Mouse (Mus musculus): ENCODE measurements around the gene Ccdc78.
"Not testable (repeated sequence)": the region's sequence is repeated elsewhere in the genome, so short reads cannot be mapped to it uniquely, and the experiment has no call there.

Ccdc78 gene

GRCm38 (mm10) chr17:25781339-25781738 lies 5.0 kb upstream of the Ccdc78 start:
- DNase-seq (ENCODE audit: low spot score in 2 of 2), result peak in 1 of 2 experiments; percentile 20

GRCm38 (mm10) chr17:25783086-25783485 lies 3.3 kb upstream of the Ccdc78 start:
- DNase-seq (ENCODE audit: low spot score in 2 of 2), result no peak

- DNase-seq (ENCODE audit: low spot score in 2 of 2), result no peak
Measured at GRCm38 (mm10) chr17:25783861-25784574, 2.4 kb upstream of the Ccdc78 start.

DNA sequence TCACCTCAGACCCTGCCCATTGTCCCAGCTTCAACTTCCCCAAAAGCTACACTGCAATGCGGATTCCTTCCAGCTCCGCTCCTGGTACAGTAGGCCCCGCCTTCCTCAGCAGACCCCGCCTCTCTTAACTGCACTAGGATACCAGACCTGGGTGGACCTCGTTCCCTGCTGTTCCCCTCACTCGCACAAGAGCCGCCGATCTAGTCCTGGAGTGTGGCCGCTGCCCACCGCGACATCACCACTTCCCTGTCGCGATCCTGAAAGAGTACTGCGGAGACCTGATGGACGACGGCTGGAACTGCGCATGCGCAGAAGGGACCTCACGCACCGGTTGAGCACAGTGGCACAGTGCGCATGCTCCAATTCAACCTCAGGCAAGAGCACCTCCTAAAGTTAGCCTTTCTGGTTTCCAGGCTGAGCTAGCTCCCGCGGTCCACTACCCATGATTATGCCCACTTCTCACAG lies 1.1 kb upstream of the Ccdc78 start, which contains the start of gene Haghl:
Haghl (minus strand) TSS at position 393 of the 465 bp plus-strand sequence.
- DNase-seq (ENCODE audit: low spot score in 2 of 2), result peak; percentile 94 to 96

DNA sequence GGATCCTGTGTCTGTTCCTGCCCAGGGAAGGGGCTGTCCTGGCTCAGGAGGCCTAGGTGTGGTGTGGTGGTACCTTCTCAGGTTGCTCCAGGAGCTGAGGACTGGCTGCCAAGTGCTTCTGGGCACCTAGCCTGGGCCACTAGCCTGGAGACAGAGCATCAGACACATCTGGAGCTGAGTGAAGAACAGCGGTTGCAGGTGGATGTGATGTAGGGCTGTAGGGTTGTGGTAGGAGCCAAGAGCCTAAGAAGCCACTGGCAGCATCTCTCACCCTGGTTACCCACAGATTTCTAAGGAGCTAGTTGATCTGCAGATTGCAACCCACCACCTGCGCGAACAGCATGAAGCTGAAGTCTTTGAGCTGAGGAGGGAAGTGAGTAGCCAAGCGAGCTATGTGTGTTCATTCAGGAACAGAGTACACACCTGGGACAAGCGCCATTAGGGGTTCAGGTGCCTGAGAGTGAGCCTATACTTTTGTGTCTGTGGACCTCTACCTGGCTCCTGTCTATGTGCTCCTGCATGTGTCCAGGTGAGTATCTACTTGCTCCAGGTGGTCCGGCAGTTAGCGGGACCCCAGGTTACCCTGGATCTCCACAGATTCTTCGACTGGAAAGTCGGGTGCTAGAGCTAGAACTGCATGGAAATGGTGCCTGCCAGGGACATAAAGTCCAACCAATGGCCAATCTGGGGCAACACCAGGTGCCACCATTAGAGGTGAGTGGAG lies 563 bp downstream of the Ccdc78 start:
- no peak for DNase-seq (ENCODE audit: low spot score in 2 of 2)

GRCm38 (mm10) chr17:25791320-25791842 lies 5.0 kb downstream of the Ccdc78 start:
- no peak for DNase-seq (ENCODE audit: low spot score in 2 of 2)

DNA sequence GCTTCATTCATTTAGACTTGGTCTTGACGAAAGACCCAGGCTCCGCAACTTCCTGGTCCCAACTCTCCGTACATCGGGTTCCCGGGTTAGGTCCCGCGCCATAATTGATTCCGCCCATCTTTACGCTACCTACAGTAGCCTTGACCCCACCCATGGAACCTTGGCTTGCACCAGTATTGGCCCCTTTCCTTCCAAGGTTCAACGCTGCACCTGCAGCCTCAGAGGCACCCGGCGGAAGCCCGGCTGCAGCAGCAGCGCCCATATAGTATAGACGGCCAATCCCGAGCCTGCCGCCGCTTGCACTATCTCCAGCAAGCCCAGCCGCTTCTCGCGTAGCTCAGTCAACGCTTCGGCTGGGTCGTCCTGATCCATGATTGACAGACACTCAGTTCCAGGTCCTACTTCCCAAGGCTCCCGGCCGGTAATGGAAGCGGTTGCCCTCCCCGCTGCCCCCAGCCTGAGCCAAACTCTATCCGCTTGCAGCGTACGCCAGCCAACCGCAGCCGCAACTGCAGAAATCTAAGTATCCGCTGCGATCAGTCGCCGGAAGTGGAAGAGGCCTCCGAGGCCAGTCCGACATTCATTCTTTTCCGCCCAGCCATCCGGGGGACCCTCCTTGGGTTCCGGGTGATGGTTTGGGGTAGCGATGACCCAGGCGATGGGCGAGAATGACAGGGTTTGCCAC lies 5.6 kb downstream of the Ccdc78 start:
- peak; percentile 79 to 90 for DNase-seq (ENCODE audit: low spot score in 2 of 2)

DNA sequence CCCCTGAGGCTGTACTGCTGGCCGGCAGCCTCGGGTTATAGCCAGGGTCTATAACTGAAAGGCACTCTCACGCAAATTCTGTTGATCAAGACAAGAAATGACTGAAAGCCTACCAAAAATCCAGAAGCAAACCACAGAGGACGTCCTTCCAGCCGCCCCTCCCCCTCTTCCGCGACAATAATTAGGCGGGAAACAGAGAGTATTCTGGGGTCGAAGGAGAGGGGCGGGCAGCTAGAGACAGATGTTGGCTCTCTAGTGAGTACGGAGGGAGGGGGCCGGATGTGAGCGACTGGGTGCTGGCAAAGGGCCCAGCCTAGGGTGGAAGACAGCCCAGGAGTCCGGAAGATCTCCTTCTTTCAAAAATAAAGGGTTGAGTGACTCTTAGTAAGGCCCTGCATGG lies 6.2 kb downstream of the Ccdc78 start, which contains the start of gene Fam173a:
Fam173a (minus strand) TSS at position 287 of the 400 bp plus-strand sequence.
- DNase-seq (ENCODE audit: low spot score in 2 of 2), result peak in 1 of 2 experiments; percentile 63

DNA sequence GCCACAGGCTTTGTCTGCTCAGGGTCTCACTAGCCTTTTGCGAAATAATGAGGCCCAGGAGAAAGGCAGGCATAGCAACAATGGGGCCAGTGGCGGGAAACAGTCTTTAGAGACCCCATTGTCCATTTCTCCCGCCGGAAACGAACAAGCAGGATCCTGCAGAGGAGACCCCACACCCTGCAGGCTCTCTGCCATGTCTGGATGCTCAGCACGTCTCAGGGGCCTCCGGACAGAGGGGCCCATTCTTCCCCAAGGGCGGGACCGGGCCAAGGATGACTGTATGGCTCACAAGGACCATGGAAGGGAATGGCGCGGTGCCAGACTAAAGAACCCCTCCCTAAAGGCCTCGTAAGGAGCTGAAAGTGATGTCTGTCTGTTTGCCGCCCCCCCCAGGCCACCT lies 7.8 kb downstream of the Ccdc78 start:
- DNase-seq (ENCODE audit: low spot score in 2 of 2), result no peak

DNA sequence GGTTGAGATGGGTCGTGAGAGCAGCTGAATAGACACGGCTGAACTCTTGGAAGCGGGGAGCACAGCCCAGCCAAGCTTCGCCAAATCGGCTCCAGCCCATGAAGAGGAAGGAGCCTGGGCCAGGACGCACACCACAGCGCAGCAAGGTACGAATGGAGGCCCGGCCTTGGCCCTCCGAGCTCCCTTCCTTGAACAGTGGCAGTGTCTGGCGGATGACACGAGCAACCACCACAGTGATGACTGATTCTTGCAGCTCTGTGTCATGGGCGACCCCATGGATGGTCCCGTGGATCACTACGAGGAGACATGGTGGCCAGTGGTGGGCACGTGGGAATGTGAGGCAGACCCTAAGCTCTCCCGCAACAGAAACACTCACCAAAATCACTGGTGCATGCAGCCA lies 8.6 kb downstream of the Ccdc78 start:
- no peak for DNase-seq (ENCODE audit: low spot score in 2 of 2)

DNA sequence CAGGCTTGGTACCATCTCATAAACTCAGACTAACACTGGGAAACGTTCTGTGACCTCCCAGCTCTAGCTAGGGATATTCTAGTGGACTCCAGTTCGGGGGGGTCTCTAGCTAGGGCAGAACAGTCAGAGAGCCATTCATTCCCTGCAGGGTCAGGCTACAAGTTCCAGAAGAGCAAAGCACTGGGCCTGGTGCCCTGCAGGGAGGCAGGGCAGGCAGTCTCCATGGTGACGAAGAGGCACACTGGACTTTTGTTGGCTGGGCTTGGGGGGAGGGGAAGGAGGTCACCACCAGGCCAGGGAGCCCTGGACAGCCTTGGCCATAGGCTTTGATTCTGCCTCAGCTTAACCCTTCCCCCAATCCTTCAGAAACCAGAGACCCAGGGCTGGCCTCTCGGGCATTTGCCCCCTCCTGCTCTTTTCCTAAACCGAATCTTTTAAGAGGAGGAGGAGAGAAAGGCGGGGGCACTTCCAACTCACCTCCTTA lies 9.3 kb downstream of the Ccdc78 start, which contains the start of gene AC134908.4:
AC134908.4 (minus strand) TSS at position 51 of the 484 bp plus-strand sequence.
- no peak for DNase-seq (ENCODE audit: low spot score in 2 of 2)

DNA sequence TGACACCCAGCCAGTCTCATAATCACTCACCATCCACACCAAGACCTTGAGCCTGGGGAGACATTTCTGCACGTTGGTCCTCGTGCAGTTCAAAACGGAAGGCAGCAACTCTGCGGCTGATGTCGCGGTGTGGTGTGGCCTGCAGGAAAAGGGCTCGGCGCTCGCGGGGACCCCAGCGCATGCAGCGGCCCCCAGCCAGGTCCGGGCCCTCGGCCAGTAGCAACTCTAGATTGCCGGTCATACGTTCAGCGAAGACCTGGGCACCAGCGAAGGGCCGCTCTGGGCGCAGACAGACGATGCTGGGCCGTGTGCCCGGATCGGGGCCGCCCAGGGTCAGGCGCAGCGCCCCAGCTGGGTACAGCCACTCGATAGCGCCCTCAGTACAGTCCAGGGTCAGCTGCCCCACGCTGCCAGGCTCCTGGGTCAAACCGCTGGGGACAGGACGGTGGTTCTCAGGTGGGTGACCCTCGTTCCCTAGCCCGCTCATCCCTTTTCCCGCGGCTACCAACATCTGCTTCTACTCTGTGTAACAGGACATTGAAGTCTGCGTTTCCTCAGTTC lies 9.9 kb downstream of the Ccdc78 start:
- DNase-seq (ENCODE audit: low spot score in 2 of 2), result no peak

- DNase-seq (ENCODE audit: low spot score in 2 of 2), result peak; percentile 67 to 80
Measured at GRCm38 (mm10) chr17:25796951-25797369, 10.6 kb downstream of the Ccdc78 start, which contains the start of gene Metrn. Metrn (minus strand) TSS chr17:25797136.

- peak in 1 of 2 experiments; percentile 68 for DNase-seq (ENCODE audit: low spot score in 2 of 2)
Measured at GRCm38 (mm10) chr17:25801029-25801428, 14.6 kb downstream of the Ccdc78 start.

DNA sequence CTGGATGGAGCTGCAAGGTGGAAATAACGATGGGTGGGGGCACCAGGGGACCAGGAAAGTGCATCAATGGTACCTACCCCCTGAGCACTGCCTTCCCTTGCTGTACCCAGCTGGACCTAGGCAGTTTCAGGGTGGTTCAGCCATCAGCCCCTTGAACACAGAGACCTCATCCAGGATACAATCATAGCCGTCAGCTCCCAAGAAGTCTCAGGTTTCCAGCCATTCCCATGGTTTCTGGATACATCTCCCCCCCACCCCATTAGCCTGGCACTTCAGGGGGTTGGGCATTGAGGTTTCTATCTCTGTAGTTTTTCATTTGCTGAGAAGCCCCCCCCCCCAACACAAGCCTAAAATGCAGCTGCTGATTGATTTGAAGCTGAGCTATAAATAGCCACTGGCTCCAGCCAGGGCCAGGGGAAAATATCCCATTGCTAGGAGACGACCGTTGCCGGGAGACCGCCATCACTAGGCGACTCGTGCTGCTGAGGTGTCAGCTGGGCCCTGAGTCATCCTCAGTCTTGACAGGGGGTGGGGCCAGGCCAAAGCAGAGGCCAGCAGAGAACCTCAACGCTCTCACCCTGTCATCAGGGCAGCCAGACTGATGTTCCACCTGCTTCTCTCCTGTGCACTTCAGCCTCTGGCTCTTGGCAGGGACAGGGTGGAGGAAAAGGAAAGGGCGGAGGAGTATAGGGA lies 16.6 kb downstream of the Ccdc78 start:
- DNase-seq (ENCODE audit: low spot score in 2 of 2), result peak in 1 of 2 experiments; percentile 71

- DNase-seq (ENCODE audit: low spot score in 2 of 2), result no peak
Measured at GRCm38 (mm10) chr17:25806507-25806906, 20.1 kb downstream of the Ccdc78 start.

DNA sequence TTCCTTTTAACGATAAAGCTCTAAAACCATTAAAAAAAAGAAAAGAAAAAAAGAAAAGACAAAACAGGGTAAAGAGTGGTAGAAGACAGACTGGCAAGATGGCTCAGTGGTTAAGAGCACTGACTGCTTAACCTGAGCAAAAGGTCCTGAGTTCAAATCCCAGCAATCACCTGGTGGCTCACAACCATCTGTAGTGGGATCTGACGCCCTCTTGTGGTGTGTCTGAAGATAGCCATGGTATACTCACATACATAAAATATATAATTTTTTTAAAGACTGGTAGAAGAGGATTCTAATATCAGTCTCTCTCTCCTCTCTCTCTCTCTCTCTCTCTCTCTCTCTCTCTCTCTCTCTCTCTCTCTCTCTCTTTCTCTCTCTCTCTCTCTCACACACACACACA lies 21.1 kb downstream of the Ccdc78 start:
- DNase-seq (ENCODE audit: low spot score in 2 of 2), result not testable (repeated sequence)

- no peak for DNase-seq (ENCODE audit: low spot score in 2 of 2)
Measured at GRCm38 (mm10) chr17:25808028-25808427, 21.6 kb downstream of the Ccdc78 start.

DNA sequence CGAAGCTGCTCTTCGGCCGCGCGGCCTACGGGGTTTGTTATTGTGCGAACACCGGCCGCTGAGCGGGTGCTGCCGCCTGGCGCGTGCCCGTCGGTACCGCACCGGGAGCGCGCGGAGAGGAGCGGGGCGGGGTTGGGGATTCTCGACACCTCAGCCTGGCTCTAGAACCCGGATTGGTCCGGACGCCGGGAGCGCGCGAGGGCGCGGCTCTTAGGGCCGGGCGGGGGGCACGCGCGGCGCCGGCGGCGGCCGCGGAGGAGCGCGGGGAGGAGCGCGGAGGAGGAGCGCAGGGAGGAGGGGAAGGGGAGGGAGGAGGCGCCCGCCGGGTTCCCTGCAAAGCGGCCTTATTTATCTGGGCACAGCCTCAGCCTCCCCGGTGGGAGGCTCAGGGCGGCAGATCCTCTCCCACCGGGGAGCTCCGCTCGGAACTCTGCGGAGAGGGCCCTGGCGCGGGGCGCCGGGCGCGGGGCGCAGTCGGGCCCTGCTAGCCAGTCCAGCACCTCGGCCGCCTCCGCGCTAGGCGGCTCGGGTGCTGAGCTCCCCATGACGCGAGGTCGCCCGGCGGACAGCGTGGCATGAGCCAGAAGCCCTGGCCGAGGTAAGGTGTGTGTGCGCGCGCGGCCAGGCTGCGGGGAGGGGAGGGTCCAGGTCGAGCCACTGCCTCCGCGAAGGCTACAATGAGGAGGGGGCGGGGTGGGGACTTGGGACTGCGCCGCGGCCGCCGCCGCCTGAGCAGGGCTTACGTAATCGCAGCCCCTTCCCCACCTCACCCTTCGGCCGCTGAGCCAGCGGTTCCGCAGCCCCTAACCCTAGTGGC lies 22.6 kb downstream of the Ccdc78 start, which contains the start of gene Fbxl16:
Fbxl16 (plus strand) TSS at position 297 of the 817 bp plus-strand sequence.
- peak; percentile 74 to 90 for DNase-seq (ENCODE audit: low spot score in 2 of 2)
